Mouse (Mus musculus) CH12.LX (cell line): ENCODE results near the gene Pspn. TPM values are rescaled to one million over a fixed set of nuclear protein-coding genes. Genes with fewer than 3 reads are reported as not detected.

Source experiments
- DNase-seq: peaks from one replicate; pipeline ENCODE4 v3.0.0-alpha.2; 2013; ENCODE audit errors: extremely low read depth
- H3K27ac ChIP-seq: 2 replicates; pipeline ENCODE4 v1.5.1; 2012; ENCODE audit warnings: low read depth, mild to moderate bottlenecking, control low read depth, moderate library complexity; ENCODE audit not compliant: insufficient read depth
- H3K27me3 ChIP-seq: replicated peaks from 2 replicates; pipeline ENCODE3; 2012; ENCODE audit warnings: inconsistent platforms
- H3K36me3 ChIP-seq, 2 experiments: replicated peaks in 1 of 2; 2 replicates each; pipeline versions ENCODE3 to v1.6.1; 2012; ENCODE audit warnings: inconsistent platforms in 1 of 2, low read length in 1 of 2, mild to moderate bottlenecking in 1 of 2, mixed read lengths in 1 of 2, moderate library complexity in 1 of 2; ENCODE audit not compliant: control insufficient read depth in 1 of 2, insufficient read depth in 1 of 2
- H3K4me1 ChIP-seq, 2 experiments: 2 replicates each; pipeline ENCODE4 v1.6.1; 2012; ENCODE audit warnings: inconsistent platforms in 1 of 2, moderate library complexity in 1 of 2; ENCODE audit not compliant: insufficient read depth in 2 of 2, control insufficient read depth in 1 of 2
- H3K4me2 ChIP-seq: 2 replicates; pipeline ENCODE4 v1.6.1; 2012; ENCODE audit warnings: low read depth, mild to moderate bottlenecking, control low read depth; ENCODE audit not compliant: poor library complexity, insufficient read depth, severe bottlenecking
- H3K4me3 ChIP-seq, 3 experiments: fragments of 150-350 bp in 1 of 3; sonication (generic) in 1 of 3; replicated peaks in 1 of 3; 2 replicates each; pipeline versions ENCODE3 to v1.5.1; 2011 to 2012; ENCODE audit warnings: low read depth in 2 of 3, low read length in 2 of 3, mild to moderate bottlenecking in 2 of 3, moderate library complexity in 2 of 3, control low read depth in 1 of 3, improper control_type of control experiment in 1 of 3, inconsistent platforms in 1 of 3, mixed read lengths in 1 of 3; ENCODE audit not compliant: poor library complexity in 1 of 3
- H3K79me2 ChIP-seq: replicated peaks from 2 replicates; pipeline ENCODE4 v1.6.1; 2012; ENCODE audit warnings: mild to moderate bottlenecking, moderate library complexity; ENCODE audit not compliant: control insufficient read depth, poor library complexity, insufficient read depth, severe bottlenecking; ENCODE audit errors: extremely low read depth
- H3K9ac ChIP-seq: 2 replicates; pipeline ENCODE4 v1.6.1; 2012; ENCODE audit warnings: low read depth, mild to moderate bottlenecking, control low read depth, moderate library complexity; ENCODE audit not compliant: insufficient read depth
- H3K9me3 ChIP-seq: replicated peaks from 2 replicates; pipeline ENCODE3; 2012; ENCODE audit warnings: low read length, inconsistent platforms, mixed read lengths
- BHLHE40 ChIP-seq: IDR thresholded peaks from 2 replicates; pipeline ENCODE4 v1.6.1; 2011; ENCODE audit warnings: mild to moderate bottlenecking, low read depth, low read length, improper control_type of control experiment
- CHD1 ChIP-seq: IDR thresholded peaks from 2 replicates; pipeline ENCODE4 v1.6.1; 2012; ENCODE audit warnings: low read depth, low read length, improper control_type of control experiment, inconsistent platforms
- CHD2 ChIP-seq: IDR thresholded peaks from 2 replicates; pipeline ENCODE4 v1.6.1; 2011; ENCODE audit warnings: low read length, improper control_type of control experiment
- CTCF ChIP-seq, 2 experiments: IDR thresholded peaks in 1 of 2; conservative IDR thresholded peaks in 1 of 2; 2 replicates each; pipeline ENCODE4 v1.5.1; 2011 to 2012; ENCODE audit warnings: low read depth in 2 of 2, low read length in 2 of 2, improper control_type of control experiment in 1 of 2, inconsistent platforms in 1 of 2, mild to moderate bottlenecking in 1 of 2, moderate library complexity in 1 of 2
- E2F4 ChIP-seq: IDR thresholded peaks from 2 replicates; pipeline ENCODE4 v1.6.1; 2011; ENCODE audit warnings: low read depth, low read length, improper control_type of control experiment; ENCODE audit not compliant: insufficient replicate concordance
- ELF1 ChIP-seq: IDR thresholded peaks from 2 replicates; pipeline ENCODE4 v1.6.1; 2014; ENCODE audit warnings: low read depth, mild to moderate bottlenecking, inconsistent platforms, low read length, improper control_type of control experiment
- EP300 ChIP-seq: IDR thresholded peaks from 2 replicates; pipeline ENCODE4 v1.6.1; 2011; ENCODE audit warnings: low read length, improper control_type of control experiment
- ETS1 ChIP-seq: conservative IDR thresholded peaks from 2 replicates; pipeline ENCODE4 v1.6.1; 2012; ENCODE audit warnings: low read depth, mild to moderate bottlenecking, inconsistent platforms, low read length, improper control_type of control experiment, moderate library complexity
- GABPA ChIP-seq: IDR thresholded peaks from 2 replicates; pipeline ENCODE4 v1.6.1; 2012; ENCODE audit warnings: low read depth, low read length, improper control_type of control experiment, inconsistent platforms; ENCODE audit not compliant: insufficient replicate concordance
- HCFC1 ChIP-seq: IDR thresholded peaks from 2 replicates; pipeline ENCODE4 v1.6.1; 2012; ENCODE audit warnings: low read depth, mild to moderate bottlenecking, inconsistent platforms, low read length, improper control_type of control experiment
- IRF4 ChIP-seq: IDR thresholded peaks from 2 replicates; pipeline ENCODE4 v1.6.1; 2014; ENCODE audit warnings: low read depth, mild to moderate bottlenecking, inconsistent platforms, low read length, improper control_type of control experiment
- JUN ChIP-seq: IDR thresholded peaks from 2 replicates; pipeline ENCODE4 v1.6.1; 2011; ENCODE audit warnings: low read depth, mild to moderate bottlenecking, low read length, improper control_type of control experiment, moderate library complexity; ENCODE audit not compliant: insufficient read depth
- JUND ChIP-seq: conservative IDR thresholded peaks from 2 replicates; pipeline ENCODE4 v1.6.1; 2011; ENCODE audit warnings: low read depth, low read length, improper control_type of control experiment
- KAT2A ChIP-seq: IDR thresholded peaks from 2 replicates; pipeline ENCODE4 v1.6.1; 2012; ENCODE audit warnings: low read length, improper control_type of control experiment, inconsistent platforms; ENCODE audit not compliant: insufficient replicate concordance
- MAX ChIP-seq: IDR thresholded peaks from 2 replicates; pipeline ENCODE4 v1.6.1; 2011; ENCODE audit warnings: low read length, improper control_type of control experiment
- MAZ ChIP-seq: IDR thresholded peaks from 2 replicates; pipeline ENCODE4 v1.6.1; 2012; ENCODE audit warnings: low read depth, mild to moderate bottlenecking, inconsistent platforms, low read length, improper control_type of control experiment, moderate library complexity
- MEF2A ChIP-seq: IDR thresholded peaks from 2 replicates; pipeline ENCODE4 v1.6.1; 2014; ENCODE audit warnings: low read depth, mild to moderate bottlenecking, inconsistent platforms, low read length, improper control_type of control experiment, borderline replicate concordance
- MXI1 ChIP-seq: IDR thresholded peaks from 2 replicates; pipeline ENCODE4 v1.6.1; 2011; ENCODE audit warnings: mild to moderate bottlenecking, low read depth, low read length, improper control_type of control experiment
- MYC ChIP-seq: IDR thresholded peaks from 2 replicates; pipeline ENCODE4 v1.6.1; 2011; ENCODE audit warnings: low read depth, mild to moderate bottlenecking, improper control_type of control experiment, low read length
- NELFE ChIP-seq: IDR thresholded peaks from 2 replicates; pipeline ENCODE4 v1.6.1; 2011; ENCODE audit warnings: low read depth, low read length, improper control_type of control experiment
- NRF1 ChIP-seq: IDR thresholded peaks from 2 replicates; pipeline ENCODE4 v1.6.1; 2014; ENCODE audit warnings: low read depth, mild to moderate bottlenecking, inconsistent platforms, low read length, improper control_type of control experiment, moderate library complexity
- PAX5 ChIP-seq: IDR thresholded peaks from 2 replicates; pipeline ENCODE4 v1.6.1; 2012; ENCODE audit warnings: low read length, inconsistent platforms, mixed read lengths
- POLR2A ChIP-seq: IDR thresholded peaks from 2 replicates; pipeline ENCODE4 v1.6.1; 2011; ENCODE audit warnings: low read depth, mild to moderate bottlenecking, improper control_type of control experiment, low read length
- POLR2AphosphoS2 ChIP-seq: IDR thresholded peaks from 2 replicates; pipeline ENCODE4 v1.6.1; 2011; ENCODE audit warnings: low read depth, low read length, improper control_type of control experiment
- RAD21 ChIP-seq: IDR thresholded peaks from 2 replicates; pipeline ENCODE4 v1.6.1; 2011; ENCODE audit warnings: low read depth, mild to moderate bottlenecking, low read length, improper control_type of control experiment, moderate library complexity
- RCOR1 ChIP-seq: conservative IDR thresholded peaks from 2 replicates; pipeline ENCODE4 v1.6.1; 2012; ENCODE audit warnings: low read depth, mild to moderate bottlenecking, inconsistent platforms, low read length, improper control_type of control experiment
- SIN3A ChIP-seq: IDR thresholded peaks from 2 replicates; pipeline ENCODE4 v1.6.1; 2012; ENCODE audit warnings: low read length, improper control_type of control experiment, inconsistent platforms
- SMC3 ChIP-seq: IDR thresholded peaks from 2 replicates; pipeline ENCODE4 v1.6.1; 2011; ENCODE audit warnings: low read depth, low read length, improper control_type of control experiment
- TBP ChIP-seq: conservative IDR thresholded peaks from 2 replicates; pipeline ENCODE4 v1.6.1; 2011; ENCODE audit warnings: low read depth, low read length, improper control_type of control experiment
- TCF12 ChIP-seq: IDR thresholded peaks from 2 replicates; pipeline ENCODE4 v1.6.1; 2014; ENCODE audit warnings: low read depth, mild to moderate bottlenecking, inconsistent platforms, low read length, improper control_type of control experiment
- USF1 ChIP-seq: IDR thresholded peaks from 2 replicates; pipeline ENCODE4 v1.6.1; 2014; ENCODE audit warnings: low read depth, mild to moderate bottlenecking, inconsistent platforms, low read length, improper control_type of control experiment
- USF2 ChIP-seq: conservative IDR thresholded peaks from 2 replicates; pipeline ENCODE4 v1.6.1; 2011; ENCODE audit warnings: low read depth, low read length, improper control_type of control experiment
- ZC3H11A ChIP-seq: IDR thresholded peaks from 2 replicates; pipeline ENCODE4 v1.6.1; 2012; ENCODE audit warnings: low read depth, mild to moderate bottlenecking, inconsistent platforms, low read length, improper control_type of control experiment
- ZKSCAN1 ChIP-seq: IDR thresholded peaks from 2 replicates; pipeline ENCODE4 v1.6.1; 2012; ENCODE audit warnings: low read depth, inconsistent platforms, low read length, improper control_type of control experiment, borderline replicate concordance
- ZMIZ1 ChIP-seq: IDR thresholded peaks from 2 replicates; pipeline ENCODE4 v1.6.1; 2012; ENCODE audit warnings: low read depth, mild to moderate bottlenecking, inconsistent platforms, low read length, improper control_type of control experiment
- ZNF384 ChIP-seq: IDR thresholded peaks from 2 replicates; pipeline ENCODE4 v1.6.1; 2012; ENCODE audit warnings: low read depth, low read length, improper control_type of control experiment, inconsistent platforms
- dilution Hi-C: fragments of 300-500 bp; cut with MboI; formaldehyde crosslinking; loops from 2 replicates; pipeline ENCODE4 v1.14.3; 2020; ENCODE audit warnings: low sequenced_read_pairs; ENCODE audit not compliant: extremely low pct_unique_long_range_greater_than_20kb, extremely low pct_ligation_motif_present
- in situ Hi-C: fragments of 300-500 bp; cut with MboI; formaldehyde crosslinking; loops from 3 replicates; pipeline ENCODE4 v1.14.3; 2019; ENCODE audit warnings: low sequenced_read_pairs, low pct_ligation_motif_present, low pct_unique_long_range_greater_than_20kb, mixed read lengths
- polyA plus RNA-seq: library from polyadenylated mRNA; unstranded; fragments of >175 nt; gene quantifications from 2 replicates; pipeline ENCODE4 v1.2.1, GENCODE M21; 2012; ENCODE audit warnings: low read depth; ENCODE audit not compliant: insufficient read length
- total RNA-seq, 2 experiments: library from RNA; depleted of rRNA; stranded (reverse); fragments of 300-350 nt in 1 of 2; fragments of >200 nt in 1 of 2; gene quantifications; 2 replicates each; pipeline ENCODE4 v1.2.3; 2012 to 2014

Gene Pspn
- total and polyA plus RNA-seq, 3 experiments, result 0.34 to 0.69 TPM; not detected in 1

DNA sequence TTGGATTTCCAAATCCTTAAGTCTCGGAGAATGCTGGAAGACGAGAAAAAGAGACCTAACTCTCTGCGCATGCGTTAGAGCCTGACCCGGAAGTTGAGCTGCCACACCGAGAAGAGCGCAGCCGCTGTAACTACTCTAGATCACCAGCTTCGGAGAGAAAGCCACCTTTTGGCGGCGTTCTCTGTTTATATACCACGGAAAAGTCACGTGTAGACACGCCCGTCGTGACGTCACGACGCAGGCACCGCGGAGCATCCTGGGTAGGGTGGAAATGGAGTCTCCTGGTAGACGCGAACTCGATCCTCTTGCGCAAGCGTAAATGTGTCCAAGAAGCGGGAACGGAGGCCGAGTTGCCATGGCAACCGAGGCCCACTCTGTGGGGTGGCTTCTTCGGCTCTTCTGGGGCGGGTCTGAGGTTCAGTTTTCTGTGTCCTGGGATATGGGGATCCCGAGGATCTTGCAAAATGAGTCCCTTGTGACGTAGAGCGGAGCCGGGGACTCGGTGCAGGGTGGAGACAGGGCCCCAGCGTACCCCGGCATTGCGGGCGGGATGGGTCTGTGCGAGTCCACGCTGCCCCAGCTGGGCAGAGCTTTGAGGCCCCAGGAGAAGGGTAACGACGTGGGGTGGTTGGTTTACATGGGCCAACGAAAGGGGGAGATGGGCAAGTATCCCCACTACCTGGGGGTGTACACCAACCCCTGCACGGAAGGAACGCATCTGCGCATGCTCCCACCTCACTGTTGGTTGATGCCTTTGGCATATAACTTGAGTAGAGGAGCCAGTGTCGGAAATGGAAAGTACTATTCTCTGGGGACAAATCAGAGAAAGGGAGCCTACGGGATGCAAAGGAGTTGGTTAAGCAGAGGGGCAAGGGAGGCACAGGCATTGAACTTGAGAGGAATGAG, 11.7 kb upstream of the Pspn start, which contains the start of the genes Gtf2f1 and Gm17949:
Gtf2f1 (minus strand) TSS at position 53 of the 906 bp plus-strand sequence.
Gm17949 (plus strand) TSS at position 234 of the 906 bp plus-strand sequence.
- no peaks in the 10 kb centered on the region for H3K27me3 ChIP-seq
- TF ChIP-seq ETS1, result peak; percentile 62
- TF ChIP-seq POLR2AphosphoS2, result peak; percentile 98
- TF ChIP-seq TBP, result peak; percentile 99
- peak; percentile 94 for TF ChIP-seq NRF1
- TF ChIP-seq SMC3, result no peak
- no peak for TF ChIP-seq PAX5
- TF ChIP-seq GABPA, result no peak; the same call in 1 of the 2 replicates
- TF ChIP-seq HCFC1, result peak; percentile 89
- TF ChIP-seq CHD2, result peak; percentile 63; the same call in 1 of the 2 replicates
- TF ChIP-seq KAT2A, result peak; percentile 90; the same call in 1 of the 2 replicates
- TF ChIP-seq MYC, result peak; percentile 89
- TF ChIP-seq BHLHE40, result peak; percentile 100
- no peak for TF ChIP-seq CHD1
- TF ChIP-seq IRF4, result peak; percentile 78; the same call in 1 of the 2 replicates
- TF ChIP-seq USF1, result peak; percentile 100
- TF ChIP-seq CTCF (conservative IDR thresholded peaks at IDR 0.05 in 1 of 2, IDR thresholded peaks at IDR 0.05 in 1 of 2; ENCODE audit: low read depth in 2 of 2, low read length in 2 of 2), result peak in 1 of 2 experiments; percentile 32; a peak in 2 of 4 replicates
- no peak for TF ChIP-seq EP300
- peak; percentile 77; the same call in 1 of the 2 replicates for TF ChIP-seq E2F4
- peak; percentile 97 for TF ChIP-seq MXI1
- TF ChIP-seq RCOR1, result 0 out of 2 replicates have a peak, but pooled peaks have one; percentile 55
- peak; percentile 98 for TF ChIP-seq USF2
- TF ChIP-seq ELF1, result peak; percentile 100
- peak; percentile 99 for TF ChIP-seq NELFE
- TF ChIP-seq MEF2A, result peak; percentile 86
- TF ChIP-seq TCF12, result peak; percentile 99
- peak; percentile 100 for TF ChIP-seq POLR2A
- TF ChIP-seq MAX, result peak; percentile 99
- TF ChIP-seq ZKSCAN1, result no peak
- peak; percentile 98 for TF ChIP-seq ZMIZ1
- TF ChIP-seq MAZ, result 0 out of 2 replicates have a peak, but pooled peaks have one; percentile 71
- TF ChIP-seq SIN3A, result peak; percentile 98
- no peak for TF ChIP-seq ZNF384
- no peak for TF ChIP-seq ZC3H11A
- no peak for TF ChIP-seq RAD21
- TF ChIP-seq JUND, result peak; percentile 62; the same call in 1 of the 2 replicates
- peak; percentile 54; the same call in 1 of the 2 replicates for TF ChIP-seq JUN
- TF ChIP-seq, all 38 proteins: peak for 27
- dilution Hi-C loops (no loop called here), in situ Hi-C loops (no loop called here)
- Histone ChIP-seq H3K79me2 (peaks cover 16% of the 10 kb centered on the region), H3K4me3 (peak within 1 kb of the TSS; percentile 66 to 83 (median 73)), H3K9ac (peak within 1 kb of the TSS; percentile 76), H3K4me1 (peaks cover 7 to 22% of the 10 kb centered on the region in 2 experiments), H3K27ac (peak within 1 kb of the TSS; percentile 75), H3K4me2 (peak within 1 kb of the TSS; percentile 92), H3K9me3 (no peaks in the 10 kb centered on the region), H3K36me3 (peaks cover 25 to 31% of the 10 kb centered on the region in 2 experiments)
- peak; percentile 99 for DNase-seq
